ENCODE assay signal across 19 mouse cellular contexts in genomic region chr5:67410426-67410825, GRCm38 (mm10). TPM values are rescaled to one million over a fixed set of nuclear protein-coding genes. Genes with fewer than 3 reads are reported as not detected.
A peak's percentile ranks its signal among the peaks of the same experiment; 100 is the strongest.
DNase-seq lines count a peak whose midpoint lies in the region; ATAC-seq lines count a peak whose summit lies in the region.
"Had no signal": no experiment of that assay in that cellular context is flagged by ENCODE, and none has a peak within 500 bp of the region (broad histone marks: within the 10 kb centered on the region; RNA-seq: fewer than 3 reads in every experiment).

No protein-coding gene starts in this region.

- no peaks in the 10 kb centered on the region for H3K27me3 ChIP-seq in heart, embryonic 11.5 days (ENCODE audit: control insufficient read depth, insufficient read depth, low read length)
- no peaks in the 10 kb centered on the region for H3K27me3 ChIP-seq in intestine, embryonic 16.5 days (replicated peaks; ENCODE audit: control insufficient read depth, insufficient read depth, low read length)
- H3K27me3 ChIP-seq: hindbrain, embryonic 13.5 days had no signal

- no peak overlapping the region for H3K4me3 ChIP-seq in heart, embryonic 11.5 days (ENCODE audit: low read depth, low read length)
- no peak overlapping the region for H3K4me3 ChIP-seq in intestine, embryonic 16.5 days (ENCODE audit: low read length)
- H3K4me3 ChIP-seq: erythroblast, embryonic 14.5 days; hindbrain, embryonic 13.5 days had no signal

- peaks cover 35% of the 10 kb centered on the region for H3K4me1 ChIP-seq in heart, embryonic 11.5 days (ENCODE audit: control insufficient read depth, insufficient read depth, low read length)
- peaks cover 6% of the 10 kb centered on the region for H3K4me1 ChIP-seq in intestine, embryonic 16.5 days (ENCODE audit: control insufficient read depth, insufficient read depth, low read length)
- H3K4me1 ChIP-seq: hindbrain, embryonic 13.5 days had no signal

- no peak for DNase-seq in heart, postnatal 36 days
- DNase-seq in MEL-GATA-1-ER (ENCODE audit: extremely low read depth, low read depth) = peak; percentile 35
- peak; percentile 34 for DNase-seq in lung, postnatal 25 days (ENCODE audit: low spot score)
- DNase-seq in frontal cortex, postnatal 10 days (ENCODE audit: low spot score in 2 of 2) = no peak
- DNase-seq in thymus, postnatal 10 days (ENCODE audit: low spot score in 2 of 2) = no peak
- DNase-seq in left cerebral cortex, adult 18-20 months (ENCODE audit: low spot score in 2 of 2) = no peak
- DNase-seq: adrenal gland, postnatal 25 days; B cell, adult 2 months; cerebellum, postnatal 36 days; gastrocnemius, postnatal 25 days; kidney, adult 8-10 months; kidney, postnatal 4 days; liver had no signal

- peaks cover 8% of the 10 kb centered on the region; the same call in 1 of the 2 replicates for H3K36me3 ChIP-seq in heart, embryonic 11.5 days (ENCODE audit: control insufficient read depth, insufficient read depth, low read length)
- no peaks in the 10 kb centered on the region for H3K36me3 ChIP-seq in intestine, embryonic 16.5 days (ENCODE audit: control insufficient read depth, insufficient read depth, low read length)

- peak overlapping the region; percentile 74 for H3K27ac ChIP-seq in heart, embryonic 11.5 days (ENCODE audit: low read depth, low read length)
- H3K27ac ChIP-seq in intestine, embryonic 16.5 days (ENCODE audit: low read length) = no peak overlapping the region
- H3K27ac ChIP-seq: hindbrain, embryonic 13.5 days had no signal

- intact Hi-C loops in heart, postnatal 36 days (cut with DNase I) = no loop called here

- WGBS in heart, embryonic 11.5 days (ENCODE audit: insufficient replicate concordance) = 16% methylated on average over 4 of the region's 4 CpGs
- 27% methylated on average over 4 of the region's 4 CpGs for WGBS in intestine, embryonic 16.5 days

- H3K9me3 ChIP-seq in heart, embryonic 11.5 days (replicated peaks; ENCODE audit: control insufficient read depth, low read length) = no peaks in the 10 kb centered on the region
- no peaks in the 10 kb centered on the region for H3K9me3 ChIP-seq in intestine, embryonic 16.5 days (ENCODE audit: control insufficient read depth, low read length)
- H3K9me3 ChIP-seq: hindbrain, embryonic 13.5 days had no signal

- ATAC-seq in heart, embryonic 11.5 days (replicated peaks; ENCODE audit: insufficient number of reproducible peaks, low FRiP score, low TSS enrichment) = no peak
- peak; percentile 66 for ATAC-seq in intestine, embryonic 16.5 days
- ATAC-seq: forebrain, embryonic 16.5 days; midbrain, embryonic 16.5 days had no signal

- no peak overlapping the region for H3K9ac ChIP-seq in heart, embryonic 11.5 days (ENCODE audit: low read depth, low read length)
- no peak overlapping the region for H3K9ac ChIP-seq in intestine, embryonic 16.5 days (ENCODE audit: low read depth, low read length)
- H3K9ac ChIP-seq: hindbrain, embryonic 13.5 days had no signal

- H3K4me2 ChIP-seq in heart, embryonic 11.5 days = peak overlapping the region; percentile 2; the same call in 1 of the 2 replicates
- no peak overlapping the region for H3K4me2 ChIP-seq in intestine, embryonic 16.5 days (ENCODE audit: low read depth, low read length)
- H3K4me2 ChIP-seq: hindbrain, embryonic 13.5 days had no signal

RNA-seq across cellular contexts. Expression of gene Bend4, which starts 17.7 kb away (rescaled TPM):
- 24.8 and 25.7 TPM in 2 replicates for polyA plus RNA-seq in heart, embryonic 11.5 days (2014; fragmentation: Nextera tagmentation; extraction: Ambion mirVana)
- total RNA-seq in heart, postnatal 36 days (2021) = 1 to 10 TPM; 1.6 to 3.3 TPM
- 3.0 and 4.0 TPM in 2 replicates for polyA plus RNA-seq in intestine, embryonic 16.5 days (2015; fragmentation: Nextera tagmentation; extraction: Ambion mirVana)
- total RNA-seq in left cerebral cortex, adult 18-20 months (2021) = 1 to 10 TPM; 7.3 to 7.4 TPM

Comparison
In these comparisons a context has a peak if more than half of its experiments do, and no peak if none do; other contexts are left out.
1. DNase-seq: peak in MEL-GATA-1-ER (single experiment) and lung, postnatal 25 days (single experiment); none in heart, postnatal 36 days (0 of 2), frontal cortex, postnatal 10 days (0 of 2), thymus, postnatal 10 days (0 of 2) and left cerebral cortex, adult 18-20 months (0 of 2).